Mouse (Mus musculus): Measurements from ENCODE around the gene Hes2. TPM values are rescaled to one million over a fixed set of nuclear protein-coding genes. Genes with fewer than 3 reads are reported as not detected.

The Hes2 gene
- polyA plus RNA-seq (2012; rRNA removed): not detected in 2 replicates

GRCm38 (mm10) chr4:152158585-152159284, at the start of gene Hes2:
Gene Hes2, plus strand, starts transcription at chr4:152158867.

GRCm38 (mm10) chr4:152115921-152116612, 42.6 kb upstream of the Hes2 start, which contains the start of gene Tnfrsf25:
Gene Tnfrsf25, plus strand, starts transcription at chr4:152115934.

GRCm38 (mm10) chr4:152151966-152152544, 6.6 kb upstream of the Hes2 start, which contains the start of gene Espn:
Gene Espn, minus strand, starts transcription at chr4:152152371.

GRCm38 (mm10) chr4:152177537-152178343, 19.1 kb downstream of the Hes2 start, which contains the start of gene Acot7:
Gene Acot7, plus strand, starts transcription at chr4:152178134.

Other genes with a start within 250 kb of the Hes2 start
- 26.8 and 27.1 TPM in 2 replicates for gene Dnajc11, start 225.2 kb upstream of the Hes2 start, polyA plus RNA-seq (2012; rRNA removed)
- 7.2 and 7.9 TPM in 2 replicates for gene Thap3, start 169.9 kb upstream of the Hes2 start, polyA plus RNA-seq (2012; rRNA removed)
- 1.9 and 2.0 TPM in 2 replicates for gene Phf13, start 162.6 kb upstream of the Hes2 start, polyA plus RNA-seq (2012; rRNA removed)
- gene Klhl21, start 150.1 kb upstream of the Hes2 start, polyA plus RNA-seq (2012; rRNA removed): 3.0 and 3.4 TPM in 2 replicates
- 9.7 and 11.2 TPM in 2 replicates for gene Zbtb48, start 131.2 kb upstream of the Hes2 start, polyA plus RNA-seq (2012; rRNA removed)
- 0.04 and 0.08 TPM in 2 replicates for gene Tas1r1, start 120.3 kb upstream of the Hes2 start, polyA plus RNA-seq (2012; rRNA removed)
- 6.7 and 7.9 TPM in 2 replicates for gene Nol9, start 119.5 kb upstream of the Hes2 start, polyA plus RNA-seq (2012; rRNA removed)
- gene Plekhg5, start 86.4 kb upstream of the Hes2 start, polyA plus RNA-seq (2012; rRNA removed): 2.6 TPM in 2 replicates
- 0.39 and 0.46 TPM in 2 replicates for gene Tnfrsf25, start 42.9 kb upstream of the Hes2 start, polyA plus RNA-seq (2012; rRNA removed)
- gene Espn, start 6.5 kb upstream of the Hes2 start, polyA plus RNA-seq (2012; rRNA removed): 1.3 and 1.6 TPM in 2 replicates
- 9.0 and 9.1 TPM in 2 replicates for gene Acot7, start 19.3 kb downstream of the Hes2 start, polyA plus RNA-seq (2012; rRNA removed)
- 1.4 TPM in 2 replicates for gene Gpr153, start 115.4 kb downstream of the Hes2 start, polyA plus RNA-seq (2012; rRNA removed)
- gene Hes3, start 132.8 kb downstream of the Hes2 start, polyA plus RNA-seq (2012; rRNA removed): not detected in 2 replicates
- gene Icmt, start 138.4 kb downstream of the Hes2 start, polyA plus RNA-seq (2012; rRNA removed): 5.0 and 5.1 TPM in 2 replicates
- gene Rnf207, start 160.1 kb downstream of the Hes2 start, polyA plus RNA-seq (2012; rRNA removed): 0.10 and 0.15 TPM in 2 replicates
- 335 and 350 TPM in 2 replicates for gene Rpl22, start 166.9 kb downstream of the Hes2 start, polyA plus RNA-seq (2012; rRNA removed)
- gene Chd5, start 179.8 kb downstream of the Hes2 start, polyA plus RNA-seq (2012; rRNA removed): 0.04 and 0.05 TPM in 2 replicates

Data from liver, embryonic 18 days (tissue).